Mouse (Mus musculus) liver, embryonic 14.5 days (tissue): ENCODE results near the gene Csf3r. TPM values are rescaled to one million over a fixed set of nuclear protein-coding genes. Genes with fewer than 3 reads are reported as not detected.

Source experiments
- ATAC-seq: fragments of 200-750 bp; cut with Nextera tagmentation; 2 replicates; pipeline ENCODE4 v1.8.0; 2017; ENCODE audit warnings: moderate number of reproducible peaks, mild to moderate bottlenecking, moderate library complexity; ENCODE audit not compliant: insufficient read depth
- DNase-seq, 3 experiments: peaks; one replicate each; pipeline ENCODE4 v3.0.0-alpha.2; 2012 to 2013; ENCODE audit warnings: low read depth in 3 of 3, low spot score in 3 of 3
- H3K27ac ChIP-seq: fragments of 300-500 bp; sonication (generic); 2 replicates; pipeline ENCODE4 v1.5.1; 2014; ENCODE audit warnings: moderate library complexity, mild to moderate bottlenecking, control low read depth, inconsistent platforms
- H3K27me3 ChIP-seq: fragments of 300-500 bp; sonication (generic); 2 replicates; pipeline ENCODE4 v1.6.1; 2014; ENCODE audit warnings: mild to moderate bottlenecking, low read length, moderate library complexity; ENCODE audit not compliant: control insufficient read depth, insufficient read depth
- H3K36me3 ChIP-seq: fragments of 300-500 bp; sonication (generic); replicated peaks from 2 replicates; pipeline ENCODE4 v1.6.1; 2014; ENCODE audit warnings: low read depth; ENCODE audit not compliant: control insufficient read depth, insufficient read depth
- H3K4me1 ChIP-seq, 2 experiments: fragments of 200-500 bp in 1 of 2; fragments of 300-500 bp in 1 of 2; sonication (generic) in 1 of 2; replicated peaks; 2 replicates each; pipeline ENCODE4 v1.6.1; 2012 to 2014; ENCODE audit warnings: antibody characterized with exemption in 1 of 2, inconsistent platforms in 1 of 2, low read length in 1 of 2; ENCODE audit not compliant: control insufficient read depth in 2 of 2, insufficient read depth in 2 of 2
- H3K4me2 ChIP-seq: fragments of 300-500 bp; sonication (generic); 2 replicates; pipeline ENCODE4 v1.6.1; 2014; ENCODE audit warnings: low read depth, mild to moderate bottlenecking, control low read depth, moderate library complexity
- H3K4me3 ChIP-seq, 2 experiments: fragments of 200-500 bp in 1 of 2; fragments of 300-500 bp in 1 of 2; sonication (generic) in 1 of 2; 2 replicates each; pipeline ENCODE4 v1.5.1; 2012 to 2014; ENCODE audit warnings: low read depth in 2 of 2, low read length in 2 of 2, mild to moderate bottlenecking in 2 of 2, control low read depth in 1 of 2, inconsistent platforms in 1 of 2, moderate library complexity in 1 of 2; ENCODE audit not compliant: insufficient read depth in 1 of 2
- H3K9ac ChIP-seq: fragments of 300-500 bp; sonication (generic); replicated peaks from 2 replicates; pipeline ENCODE4 v1.6.1; 2014; ENCODE audit warnings: mild to moderate bottlenecking, control low read depth, moderate library complexity
- H3K9me3 ChIP-seq: fragments of 300-500 bp; sonication (generic); 2 replicates; pipeline ENCODE4 v1.6.1; 2016; ENCODE audit warnings: low read length, mixed read lengths; ENCODE audit not compliant: control insufficient read depth
- CTCF ChIP-seq: IDR thresholded peaks from 2 replicates; pipeline ENCODE4 v1.5.1; 2016; ENCODE audit warnings: antibody characterized with exemption, low read depth, control low read depth
- EP300 ChIP-seq: IDR thresholded peaks from 2 replicates; pipeline ENCODE4 v1.6.1; 2016; ENCODE audit warnings: antibody characterized with exemption, low read depth
- WGBS: fragments of 180-500 bp; shearing (Covaris S2); extraction: QIAGEN DNeasy Blood & Tissue Kit; methylation state at CpG from one replicate; pipeline ENCODE4 v1.1.7; 2014; ENCODE audit not compliant: insufficient replicate concordance; 5-methylcytosine and 5-hydroxymethylcytosine counted together
- polyA plus RNA-seq, 2 experiments: library from polyadenylated mRNA; depleted of rRNA in 1 of 2; stranded (reverse) in 1 of 2; unstranded in 1 of 2; fragments of >200 nt; fragmentation: Nextera tagmentation in 1 of 2; extraction: Ambion mirVana in 1 of 2; gene quantifications; 2 replicates each; pipeline versions ENCODE4 v1.2.1 to v1.2.3; 2012 to 2014

The Csf3r gene
- polyA plus RNA-seq, 2 experiments: 2.7 to 3.1 TPM

GRCm38 (mm10) chr4:126079266-126079665, 54.9 kb downstream of the Csf3r start:
- H3K4me2 ChIP-seq: no peak overlapping the region
- H3K4me3 ChIP-seq: no peak overlapping the region
- WGBS: 61% methylated on average over 4 of the region's 4 CpGs
- H3K4me1 ChIP-seq: no peaks in the 10 kb centered on the region
- H3K36me3 ChIP-seq: no peaks in the 10 kb centered on the region
- H3K9ac ChIP-seq: no peak overlapping the region
- TF ChIP-seq EP300 (no peak), CTCF (no peak)
- H3K27ac ChIP-seq: no peak overlapping the region
- H3K27me3 ChIP-seq: no peaks in the 10 kb centered on the region
- H3K9me3 ChIP-seq: no peaks in the 10 kb centered on the region
- ATAC-seq (no peak), DNase-seq (no peak)

- DNase-seq (no peak), ATAC-seq (no peak)
- H3K4me2 ChIP-seq: no peak overlapping the region
- H3K4me1 ChIP-seq: no peaks in the 10 kb centered on the region
- WGBS: 67% methylated on average over 1 of the region's 1 CpGs
- H3K27ac ChIP-seq: no peak overlapping the region
- no peaks in the 10 kb centered on the region for H3K9me3 ChIP-seq
- no peaks in the 10 kb centered on the region for H3K36me3 ChIP-seq
- no peak overlapping the region for H3K9ac ChIP-seq
- H3K27me3 ChIP-seq: no peaks in the 10 kb centered on the region
- H3K4me3 ChIP-seq: no peak overlapping the region
- TF ChIP-seq EP300: no peak
- no peak for TF ChIP-seq CTCF
Observed at GRCm38 (mm10) chr4:126081601-126082000, 57.3 kb downstream of the Csf3r start.

GRCm38 (mm10) chr4:126083021-126083420, 58.7 kb downstream of the Csf3r start:
- H3K27me3 ChIP-seq: no peaks in the 10 kb centered on the region
- H3K9ac ChIP-seq: no peak overlapping the region
- no peaks in the 10 kb centered on the region for H3K36me3 ChIP-seq
- no peak for DNase-seq
- H3K9me3 ChIP-seq: no peaks in the 10 kb centered on the region
- no peaks in the 10 kb centered on the region for H3K4me1 ChIP-seq
- H3K4me3 ChIP-seq: no peak overlapping the region
- TF ChIP-seq CTCF (no peak), EP300 (no peak)
- H3K4me2 ChIP-seq: no peak overlapping the region
- no peak for ATAC-seq
- no peak overlapping the region for H3K27ac ChIP-seq
- WGBS: 31% methylated on average over 9 of the region's 9 CpGs

- Histone ChIP-seq H3K27me3 (no peaks in the 10 kb centered on the region), H3K36me3 (no peaks in the 10 kb centered on the region), H3K9ac (no peak overlapping the region), H3K4me2 (no peak overlapping the region), H3K4me3 (no peak overlapping the region), H3K9me3 (no peaks in the 10 kb centered on the region), H3K27ac (no peak overlapping the region), H3K4me1 (no peaks in the 10 kb centered on the region)
- DNase-seq: no peak
- TF ChIP-seq CTCF (no peak), EP300 (no peak)
- ATAC-seq: no peak
- 60% methylated on average over 8 of the region's 8 CpGs for WGBS
Observed at GRCm38 (mm10) chr4:126084382-126084781, 60.0 kb downstream of the Csf3r start.

- DNase-seq (peak; percentile 60 to 64 (median 60)), ATAC-seq (peak; percentile 77)
- no peaks in the 10 kb centered on the region for H3K36me3 ChIP-seq
- H3K27ac ChIP-seq: no peak overlapping the region
- H3K9me3 ChIP-seq: no peaks in the 10 kb centered on the region
- H3K4me1 ChIP-seq: peaks cover 0 to 7% of the 10 kb centered on the region in 2 experiments; a peak in 2 of 4 replicates
- no peak overlapping the region for H3K4me2 ChIP-seq
- no peaks in the 10 kb centered on the region for H3K27me3 ChIP-seq
- H3K9ac ChIP-seq: no peak overlapping the region
- 17% methylated on average over 7 of the region's 7 CpGs for WGBS
- no peak overlapping the region for H3K4me3 ChIP-seq
- TF ChIP-seq EP300 (no peak), CTCF (peak; percentile 97)
Observed at GRCm38 (mm10) chr4:126085996-126086576, 61.7 kb downstream of the Csf3r start.
